Mouse (Mus musculus) bone marrow macrophage, adult 2 months (primary cell): ENCODE measurements around the gene Psmd13. TPM values are rescaled to one million over a fixed set of nuclear protein-coding genes. Genes with fewer than 3 reads are reported as not detected.

Experiments
- H3K27ac ChIP-seq: 2 replicates; pipeline ENCODE4 v1.5.1; 2012; ENCODE audit warnings: low read depth, low read length; ENCODE audit not compliant: insufficient read depth
- H3K4me1 ChIP-seq: 2 replicates; pipeline ENCODE4 v1.6.1; 2012; ENCODE audit warnings: low read length; ENCODE audit not compliant: control insufficient read depth, insufficient read depth
- H3K4me3 ChIP-seq: 2 replicates; pipeline ENCODE4 v1.5.1; 2012; ENCODE audit warnings: mild to moderate bottlenecking, low read length, moderate library complexity; ENCODE audit not compliant: insufficient read depth
- CTCF ChIP-seq: IDR thresholded peaks from 2 replicates; pipeline ENCODE4 v1.5.1; 2012; ENCODE audit warnings: low read depth, mild to moderate bottlenecking, low read length, moderate library complexity
- POLR2A ChIP-seq: IDR thresholded peaks from 2 replicates; pipeline ENCODE4 v1.6.1; 2012; ENCODE audit warnings: mild to moderate bottlenecking, low read depth, low read length, borderline replicate concordance
- polyA plus RNA-seq: library from polyadenylated mRNA; stranded (reverse); fragments of >200 nt; gene quantifications from 2 replicates; pipeline ENCODE4 v1.2.4, GENCODE M21; 2012; ENCODE audit not compliant: missing spikeins, insufficient read depth, insufficient read length

The Psmd13 gene
- polyA plus RNA-seq, 1 experiment: 120 TPM

- H3K27ac ChIP-seq: peak within 1 kb of the TSS; percentile 83
- H3K4me1 ChIP-seq: peaks cover 12% of the 10 kb centered on the region; the same call in 1 of the 2 replicates
- peak within 1 kb of the TSS; percentile 86 for H3K4me3 ChIP-seq
- TF ChIP-seq CTCF: no peak
- no peak for TF ChIP-seq POLR2A
Measured at GRCm38 (mm10) chr7:140856785-140857549, 24.8 kb upstream of the Psmd13 start, which contains the start of gene Ric8a. Ric8a (plus strand) TSS chr7:140856957.

- TF ChIP-seq CTCF (no peak), POLR2A (no peak)
- H3K27ac ChIP-seq: peak within 1 kb of the TSS; percentile 83
- peaks cover 12% of the 10 kb centered on the region; the same call in 1 of the 2 replicates for H3K4me1 ChIP-seq
- H3K4me3 ChIP-seq: peak within 1 kb of the TSS; percentile 86
Measured at GRCm38 (mm10) chr7:140857550-140858505, 23.9 kb upstream of the Psmd13 start, which contains the start of gene Bet1l. Bet1l (minus strand) TSS chr7:140857577.

DNA sequence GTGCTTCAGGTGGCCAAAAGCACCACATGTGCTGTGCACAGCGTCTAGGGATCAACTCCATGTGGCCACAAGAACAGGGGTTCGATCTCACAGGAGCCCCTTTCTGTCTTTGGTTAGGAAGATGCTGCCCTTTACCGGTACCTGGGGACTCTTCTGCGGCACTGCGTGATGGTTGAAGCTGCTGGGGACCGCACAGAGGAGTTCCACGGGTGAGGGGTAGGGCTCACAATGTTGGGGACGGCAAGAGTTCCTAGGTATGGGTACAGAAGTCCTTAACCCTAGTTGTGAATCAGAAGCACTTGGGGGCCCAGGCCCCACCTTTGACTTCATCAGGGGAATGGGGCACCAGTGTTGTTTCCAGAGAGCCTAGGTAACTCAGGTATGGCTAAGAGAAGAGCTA is 23.0 kb upstream of the Psmd13 start:
- H3K27ac ChIP-seq: no peak overlapping the region
- peaks cover 12% of the 10 kb centered on the region; the same call in 1 of the 2 replicates for H3K4me1 ChIP-seq
- peak overlapping the region; percentile 86 for H3K4me3 ChIP-seq
- TF ChIP-seq CTCF (no peak), POLR2A (no peak)

- TF ChIP-seq CTCF: no peak
- no peak for TF ChIP-seq POLR2A
- peaks cover 10% of the 10 kb centered on the region; the same call in 1 of the 2 replicates for H3K4me1 ChIP-seq
- no peak overlapping the region for H3K27ac ChIP-seq
- H3K4me3 ChIP-seq: no peak overlapping the region
Measured at GRCm38 (mm10) chr7:140859997-140860396, 21.8 kb upstream of the Psmd13 start.

GRCm38 (mm10) chr7:140860728-140861127 is 21.0 kb upstream of the Psmd13 start:
- TF ChIP-seq POLR2A (no peak), CTCF (no peak)
- peaks cover 7% of the 10 kb centered on the region; the same call in 1 of the 2 replicates for H3K4me1 ChIP-seq
- H3K4me3 ChIP-seq: no peak overlapping the region
- no peak overlapping the region for H3K27ac ChIP-seq

- no peak for TF ChIP-seq POLR2A
- TF ChIP-seq CTCF: no peak
- no peaks in the 10 kb centered on the region for H3K4me1 ChIP-seq
- H3K27ac ChIP-seq: no peak overlapping the region
- H3K4me3 ChIP-seq: no peak overlapping the region
Measured at GRCm38 (mm10) chr7:140864761-140865160, 17.0 kb upstream of the Psmd13 start.

- Histone ChIP-seq H3K4me3 (no peak overlapping the region), H3K4me1 (peaks cover 48% of the 10 kb centered on the region), H3K27ac (peak overlapping the region; percentile 60)
- TF ChIP-seq POLR2A (no peak), CTCF (no peak)
Measured at GRCm38 (mm10) chr7:140874224-140874623, 7.5 kb upstream of the Psmd13 start.

- Histone ChIP-seq H3K27ac (peak overlapping the region; percentile 33), H3K4me1 (peaks cover 58% of the 10 kb centered on the region), H3K4me3 (no peak overlapping the region)
- no peak for TF ChIP-seq POLR2A
- no peak for TF ChIP-seq CTCF
Measured at GRCm38 (mm10) chr7:140877364-140877763, 4.4 kb upstream of the Psmd13 start.

DNA sequence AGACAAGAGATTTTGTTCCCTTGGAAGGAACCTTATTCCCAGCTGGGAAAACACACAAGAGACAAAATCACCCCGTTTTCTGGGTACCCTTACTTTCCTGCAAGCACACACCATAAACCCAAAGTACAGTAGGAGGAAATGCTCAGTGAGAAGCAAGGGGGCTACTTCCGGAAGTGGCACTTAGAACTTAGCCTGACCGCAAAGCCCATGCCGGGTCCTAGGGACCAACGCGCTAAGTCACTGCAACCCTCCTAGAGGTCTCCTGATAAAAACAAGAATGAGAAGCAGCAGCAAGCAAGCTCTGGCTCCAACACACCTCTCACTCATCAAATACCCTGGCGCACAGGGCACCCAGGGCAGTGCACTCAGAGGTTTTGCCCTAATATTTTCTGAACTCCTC is 2.4 kb upstream of the Psmd13 start:
- peak overlapping the region; percentile 26 for H3K27ac ChIP-seq
- TF ChIP-seq CTCF: no peak
- TF ChIP-seq POLR2A: no peak
- peaks cover 55% of the 10 kb centered on the region for H3K4me1 ChIP-seq
- H3K4me3 ChIP-seq: peak overlapping the region; percentile 19
